Mouse (Mus musculus) neural tube, postnatal 0 days (tissue): ENCODE results near the gene Ace2. TPM values are rescaled to one million over a fixed set of nuclear protein-coding genes. Genes with fewer than 3 reads are reported as not detected.

ENCODE experiments used
- polyA plus RNA-seq: library from polyadenylated mRNA; unstranded; fragments of >200 nt; fragmentation: Nextera tagmentation; extraction: Ambion mirVana; gene quantifications from 2 replicates; pipeline ENCODE4 v1.2.1, GENCODE M21; 2015

Ace2 gene
- 0.50 and 0.74 TPM in 2 replicates for polyA plus RNA-seq

DNA sequence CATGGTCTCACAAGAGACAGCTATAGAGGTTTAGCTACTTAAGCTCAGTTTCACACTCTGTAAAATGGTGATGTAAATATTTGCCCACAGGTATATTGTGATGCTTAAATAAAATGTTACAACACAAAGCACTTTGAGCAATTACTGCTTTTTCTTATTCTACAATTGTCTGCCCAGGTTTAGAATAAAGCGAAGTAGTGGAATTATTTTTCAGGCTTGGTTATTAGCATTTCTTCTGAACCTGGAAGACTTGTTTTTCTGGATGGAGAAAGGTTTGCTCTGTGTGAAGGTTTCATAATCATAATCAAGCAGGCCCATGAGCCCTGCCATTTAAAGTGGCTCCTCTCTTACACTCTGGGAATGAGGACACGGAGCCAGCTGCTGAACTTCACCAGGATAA is at the start of gene Ace2:
Gene Ace2 (plus strand): TSS at position 301 of the 400 bp plus-strand sequence.

Other genes starting within 250 kb of the Ace2 start
- gene Ap1s2, start 230.3 kb upstream of the Ace2 start, polyA plus RNA-seq = 139 and 160 TPM in 2 replicates
- 78.8 and 97.4 TPM in 2 replicates for gene Zrsr2, start 180.7 kb upstream of the Ace2 start, polyA plus RNA-seq
- 2.2 TPM in 2 replicates for gene Car5b, start 111.3 kb upstream of the Ace2 start, polyA plus RNA-seq
- gene Siah1b, start 62.8 kb upstream of the Ace2 start, polyA plus RNA-seq = 12.9 and 13.1 TPM in 2 replicates
- gene Cltrn, start 50.5 kb upstream of the Ace2 start, polyA plus RNA-seq = 0.12 TPM in 1 of 2 replicates, not detected in the other
- gene Bmx, start 118.9 kb downstream of the Ace2 start, polyA plus RNA-seq = 0.32 and 0.33 TPM in 2 replicates
- 5.8 and 5.9 TPM in 2 replicates for gene Pir, start 130.0 kb downstream of the Ace2 start, polyA plus RNA-seq
- 0.22 and 0.36 TPM in 2 replicates for gene Vegfd, start 234.0 kb downstream of the Ace2 start, polyA plus RNA-seq